Comparison of ENCODE assay signal across 12 mouse cellular contexts in the genomic region with DNA sequence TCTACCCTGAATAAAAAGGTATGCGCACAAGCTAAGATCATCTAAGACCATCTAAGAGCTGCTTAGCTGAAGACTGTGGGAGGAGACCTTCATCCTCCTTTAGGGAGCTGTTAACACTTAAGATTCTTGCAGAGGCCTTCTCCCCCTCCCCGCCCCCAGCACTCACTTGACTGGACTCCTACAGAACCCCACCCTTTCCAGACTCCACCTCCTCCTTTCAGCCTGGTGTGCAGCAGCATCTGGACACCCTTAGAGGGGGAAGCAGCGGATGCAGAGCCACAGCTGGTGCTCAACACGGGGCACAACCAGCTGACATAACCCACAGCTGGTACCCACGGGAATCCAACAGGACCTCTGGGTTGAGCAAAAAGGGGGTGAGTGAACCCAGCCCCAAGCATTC. TPM values are rescaled to one million over a fixed set of nuclear protein-coding genes. Genes with fewer than 3 reads are reported as not detected.
DNase-seq lines count a peak whose midpoint lies in the region; ATAC-seq lines count a peak whose summit lies in the region.
"Had no signal": no experiment of that assay in that cellular context is flagged by ENCODE, and none has a peak within 500 bp of the region (broad histone marks: within the 10 kb centered on the region; RNA-seq: fewer than 3 reads in every experiment).

No protein-coding gene starts in this region.

- H3K9me3 ChIP-seq in embryonic facial prominence, embryonic 14.5 days (ENCODE audit: control insufficient read depth, low read length) = no peaks in the 10 kb centered on the region
- H3K9me3 ChIP-seq: forebrain, embryonic 15.5 days had no signal

- peak; percentile 41; the same call in 1 of the 2 replicates for ATAC-seq in embryonic facial prominence, embryonic 14.5 days (ENCODE audit: low read depth)
- ATAC-seq: forebrain, embryonic 15.5 days had no signal

- H3K4me3 ChIP-seq in embryonic facial prominence, embryonic 14.5 days (ENCODE audit: low read depth, low read length) = no peak overlapping the region
- H3K4me3 ChIP-seq: forebrain, embryonic 15.5 days had no signal

- H3K27ac ChIP-seq in embryonic facial prominence, embryonic 14.5 days (replicated peaks; ENCODE audit: low read depth, low read length) = no peak overlapping the region
- H3K27ac ChIP-seq: forebrain, embryonic 15.5 days had no signal

- H3K27me3 ChIP-seq in embryonic facial prominence, embryonic 14.5 days (replicated peaks; ENCODE audit: control insufficient read depth, insufficient read depth, low read length) = no peaks in the 10 kb centered on the region
- H3K27me3 ChIP-seq: forebrain, embryonic 15.5 days had no signal

- peak; percentile 23 for DNase-seq in embryo, embryonic 11 days
- DNase-seq in embryo, embryonic 10.5 days (ENCODE audit: low spot score) = no peak
- no peak for DNase-seq in embryonic facial prominence, embryonic 14.5 days (ENCODE audit: low spot score)
- peak; percentile 58 for DNase-seq in kidney, postnatal 14 days
- peak; percentile 33 for DNase-seq in lung, postnatal 14 days
- DNase-seq in cerebellum, postnatal 25 days = no peak
- no peak for DNase-seq in layer of hippocampus, postnatal 36 days
- no peak for DNase-seq in adrenal gland, adult (ENCODE audit: inconsistent age in 2 of 2, low spot score in 1 of 2)
- DNase-seq: cerebellum, adult 8-10 months; heart, postnatal 4 days; left cerebral cortex, postnatal 4 days had no signal

- 0 out of 2 replicates have a peak, but pooled peaks cover 3% of the 10 kb centered on the region for H3K4me1 ChIP-seq in embryonic facial prominence, embryonic 14.5 days (ENCODE audit: control insufficient read depth, insufficient read depth, low read length)
- H3K4me1 ChIP-seq: forebrain, embryonic 15.5 days had no signal

- H3K4me2 ChIP-seq in embryonic facial prominence, embryonic 14.5 days (ENCODE audit: low read depth, low read length) = no peak overlapping the region
- H3K4me2 ChIP-seq: forebrain, embryonic 15.5 days had no signal

- no peaks in the 10 kb centered on the region for H3K36me3 ChIP-seq in embryonic facial prominence, embryonic 14.5 days (ENCODE audit: control insufficient read depth, insufficient read depth, low read length)
- H3K36me3 ChIP-seq: forebrain, embryonic 15.5 days had no signal

- 54% methylated on average over 5 of the region's 5 CpGs for WGBS in embryonic facial prominence, embryonic 14.5 days

- H3K9ac ChIP-seq in embryonic facial prominence, embryonic 14.5 days (ENCODE audit: low read depth, low read length) = no peak overlapping the region
- H3K9ac ChIP-seq: forebrain, embryonic 15.5 days had no signal

RNA-seq across cellular contexts. Expression of a gene that starts 25.3 kb away (rescaled TPM):
- polyA plus RNA-seq in embryonic facial prominence, embryonic 14.5 days (2014; fragmentation: Nextera tagmentation; extraction: Ambion mirVana) = 210 and 211 TPM in 2 replicates
- total RNA-seq in layer of hippocampus, postnatal 36 days (2021) = 100 to 1,000 TPM; 319 to 330 TPM

Comparison
In these comparisons a context has a peak if more than half of its experiments do, and no peak if none do; other contexts are left out.
1. DNase-seq: peak in embryo, embryonic 11 days (single experiment), kidney, postnatal 14 days (single experiment) and lung, postnatal 14 days (single experiment); none in embryo, embryonic 10.5 days (single experiment), embryonic facial prominence, embryonic 14.5 days (single experiment), cerebellum, postnatal 25 days (0 of 2), layer of hippocampus, postnatal 36 days (0 of 2) and adrenal gland, adult (0 of 2).